Mouse (Mus musculus): ENCODE data around the gene Mrps26. TPM values are rescaled to one million over a fixed set of nuclear protein-coding genes. Genes with fewer than 3 reads are reported as not detected.

The Mrps26 gene
- polyA plus RNA-seq, 1 experiment from 2014 or later = 71.8 TPM

GRCm38 (mm10) chr2:130579791-130580190 lies 16.2 kb downstream of the Mrps26 start:
- Histone ChIP-seq H3K4me3 (ENCODE audit: low read length) (no peak overlapping the region), H3K27ac (ENCODE audit: low read length) (no peak overlapping the region), H3K9ac (ENCODE audit: low read length) (no peak overlapping the region), H3K36me3 (ENCODE audit: control insufficient read depth, insufficient read depth, low read length) (no peaks in the 10 kb centered on the region), H3K27me3 (ENCODE audit: control insufficient read depth, insufficient read depth, low read depth, low read length) (peaks cover 81% of the 10 kb centered on the region), H3K4me2 (ENCODE audit: low read depth, low read length) (no peak overlapping the region), H3K9me3 (ENCODE audit: control insufficient read depth, low read length) (no peaks in the 10 kb centered on the region), H3K4me1 (replicated peaks; ENCODE audit: control insufficient read depth, insufficient read depth, low read length) (peaks cover 15% of the 10 kb centered on the region)
- ATAC-seq (ENCODE audit: low read depth) = no peak
- WGBS = 8% methylated on average over 8 of the region's 8 CpGs

GRCm38 (mm10) chr2:130581201-130581600 lies 17.7 kb downstream of the Mrps26 start:
- no peak for ATAC-seq (ENCODE audit: low read depth)
- peaks cover 68% of the 10 kb centered on the region for H3K27me3 ChIP-seq (ENCODE audit: control insufficient read depth, insufficient read depth, low read depth, low read length)
- H3K9ac ChIP-seq (ENCODE audit: low read length) = no peak overlapping the region

GRCm38 (mm10) chr2:130582552-130582951 lies 19.0 kb downstream of the Mrps26 start, which contains the start of gene Avp:
Gene Avp, minus strand, starts transcription at chr2:130582554.
- H3K27me3 ChIP-seq (ENCODE audit: control insufficient read depth, insufficient read depth, low read depth, low read length) = peaks cover 54% of the 10 kb centered on the region
- H3K4me1 ChIP-seq (replicated peaks; ENCODE audit: control insufficient read depth, insufficient read depth, low read length) = peaks cover 6% of the 10 kb centered on the region
- no peak for ATAC-seq (ENCODE audit: low read depth)
- WGBS = 30% methylated on average over 10 of the region's 10 CpGs
- no peak within 1 kb of the TSS for H3K9ac ChIP-seq (ENCODE audit: low read length)
- no peak within 1 kb of the TSS for H3K4me2 ChIP-seq (ENCODE audit: low read depth, low read length)
- H3K9me3 ChIP-seq (ENCODE audit: control insufficient read depth, low read length) = no peaks in the 10 kb centered on the region
- no peak within 1 kb of the TSS for H3K4me3 ChIP-seq (ENCODE audit: low read length)
- no peak within 1 kb of the TSS for H3K27ac ChIP-seq (ENCODE audit: low read length)
- H3K36me3 ChIP-seq (ENCODE audit: control insufficient read depth, insufficient read depth, low read length) = no peaks in the 10 kb centered on the region

More at GRCm38 (mm10) chr2:130581201-130581600, 17.7 kb downstream of the Mrps26 start:
- Histone ChIP-seq H3K4me2 (ENCODE audit: low read depth, low read length) (peak overlapping the region; percentile 46), H3K9me3 (ENCODE audit: control insufficient read depth, low read length) (no peaks in the 10 kb centered on the region), H3K4me3 (ENCODE audit: low read length) (peak overlapping the region; percentile 38), H3K27ac (ENCODE audit: low read length) (no peak overlapping the region), H3K36me3 (ENCODE audit: control insufficient read depth, insufficient read depth, low read length) (no peaks in the 10 kb centered on the region), H3K4me1 (replicated peaks; ENCODE audit: control insufficient read depth, insufficient read depth, low read length) (peaks cover 14% of the 10 kb centered on the region)
- 3% methylated on average over 16 of the region's 16 CpGs for WGBS

GRCm38 (mm10) chr2:130583902-130584560 lies 20.5 kb downstream of the Mrps26 start:
- peak; percentile 56 for ATAC-seq (ENCODE audit: low read depth)
- Histone ChIP-seq H3K4me3 (ENCODE audit: low read length) (no peak overlapping the region), H3K9me3 (ENCODE audit: control insufficient read depth, low read length) (no peaks in the 10 kb centered on the region), H3K9ac (ENCODE audit: low read length) (no peak overlapping the region), H3K4me1 (replicated peaks; ENCODE audit: control insufficient read depth, insufficient read depth, low read length) (peaks cover 6% of the 10 kb centered on the region), H3K4me2 (ENCODE audit: low read depth, low read length) (no peak overlapping the region), H3K27ac (ENCODE audit: low read length) (no peak overlapping the region), H3K36me3 (ENCODE audit: control insufficient read depth, insufficient read depth, low read length) (no peaks in the 10 kb centered on the region), H3K27me3 (ENCODE audit: control insufficient read depth, insufficient read depth, low read depth, low read length) (peaks cover 39% of the 10 kb centered on the region)
- WGBS = 47% methylated on average over 10 of the region's 10 CpGs

GRCm38 (mm10) chr2:130586016-130586415 lies 22.5 kb downstream of the Mrps26 start:
- Histone ChIP-seq H3K27ac (ENCODE audit: low read length) (no peak overlapping the region), H3K4me3 (ENCODE audit: low read length) (no peak overlapping the region), H3K27me3 (ENCODE audit: control insufficient read depth, insufficient read depth, low read depth, low read length) (peaks cover 20% of the 10 kb centered on the region), H3K36me3 (ENCODE audit: control insufficient read depth, insufficient read depth, low read length) (no peaks in the 10 kb centered on the region; the same call in 1 of the 2 replicates), H3K9ac (ENCODE audit: low read length) (no peak overlapping the region), H3K4me1 (replicated peaks; ENCODE audit: control insufficient read depth, insufficient read depth, low read length) (no peaks in the 10 kb centered on the region), H3K4me2 (ENCODE audit: low read depth, low read length) (no peak overlapping the region), H3K9me3 (ENCODE audit: control insufficient read depth, low read length) (no peaks in the 10 kb centered on the region)
- WGBS = 84% methylated on average over 6 of the region's 6 CpGs
- ATAC-seq (ENCODE audit: low read depth) = no peak

GRCm38 (mm10) chr2:130588373-130588772 lies 24.8 kb downstream of the Mrps26 start:
- H3K4me2 ChIP-seq (ENCODE audit: low read depth, low read length) = no peak overlapping the region
- H3K4me1 ChIP-seq (replicated peaks; ENCODE audit: control insufficient read depth, insufficient read depth, low read length) = no peaks in the 10 kb centered on the region
- no peaks in the 10 kb centered on the region; the same call in none of the 2 replicates for H3K36me3 ChIP-seq (ENCODE audit: control insufficient read depth, insufficient read depth, low read length)
- ATAC-seq (ENCODE audit: low read depth) = no peak
- no peak overlapping the region for H3K27ac ChIP-seq (ENCODE audit: low read length)
- no peak overlapping the region for H3K9ac ChIP-seq (ENCODE audit: low read length)
- peaks cover under 1% of the 10 kb centered on the region; the same call in 1 of the 2 replicates for H3K27me3 ChIP-seq (ENCODE audit: control insufficient read depth, insufficient read depth, low read depth, low read length)
- 66% methylated on average over 2 of the region's 2 CpGs for WGBS
- H3K4me3 ChIP-seq (ENCODE audit: low read length) = no peak overlapping the region
- no peaks in the 10 kb centered on the region for H3K9me3 ChIP-seq (ENCODE audit: control insufficient read depth, low read length)

GRCm38 (mm10) chr2:130589157-130589556 lies 25.6 kb downstream of the Mrps26 start:
- no peak overlapping the region for H3K4me2 ChIP-seq (ENCODE audit: low read depth, low read length)
- no peak overlapping the region for H3K27ac ChIP-seq (ENCODE audit: low read length)
- H3K27me3 ChIP-seq (ENCODE audit: control insufficient read depth, insufficient read depth, low read depth, low read length) = no peaks in the 10 kb centered on the region
- H3K4me1 ChIP-seq (replicated peaks; ENCODE audit: control insufficient read depth, insufficient read depth, low read length) = no peaks in the 10 kb centered on the region
- H3K36me3 ChIP-seq (ENCODE audit: control insufficient read depth, insufficient read depth, low read length) = no peaks in the 10 kb centered on the region; the same call in none of the 2 replicates
- ATAC-seq (ENCODE audit: low read depth) = no peak
- H3K9me3 ChIP-seq (ENCODE audit: control insufficient read depth, low read length) = no peaks in the 10 kb centered on the region
- no peak overlapping the region for H3K4me3 ChIP-seq (ENCODE audit: low read length)
- H3K9ac ChIP-seq (ENCODE audit: low read length) = no peak overlapping the region
- WGBS = 60% methylated on average over 4 of the region's 4 CpGs

GRCm38 (mm10) chr2:130589761-130590160 lies 26.2 kb downstream of the Mrps26 start:
- 0 out of 2 replicates have a peak, but pooled peaks have one; percentile 10 for ATAC-seq (ENCODE audit: low read depth)
- H3K9me3 ChIP-seq (ENCODE audit: control insufficient read depth, low read length) = no peaks in the 10 kb centered on the region
- no peaks in the 10 kb centered on the region for H3K27me3 ChIP-seq (ENCODE audit: control insufficient read depth, insufficient read depth, low read depth, low read length)
- H3K9ac ChIP-seq (ENCODE audit: low read length) = no peak overlapping the region
- no peak overlapping the region for H3K4me2 ChIP-seq (ENCODE audit: low read depth, low read length)
- H3K27ac ChIP-seq (ENCODE audit: low read length) = no peak overlapping the region
- H3K4me3 ChIP-seq (ENCODE audit: low read length) = no peak overlapping the region
- WGBS = 85% methylated on average over 2 of the region's 2 CpGs
- H3K36me3 ChIP-seq (ENCODE audit: control insufficient read depth, insufficient read depth, low read length) = peaks cover 2% of the 10 kb centered on the region
- no peaks in the 10 kb centered on the region for H3K4me1 ChIP-seq (replicated peaks; ENCODE audit: control insufficient read depth, insufficient read depth, low read length)

- H3K27me3 ChIP-seq (ENCODE audit: control insufficient read depth, insufficient read depth, low read depth, low read length) = no peaks in the 10 kb centered on the region
- H3K9me3 ChIP-seq (ENCODE audit: control insufficient read depth, low read length) = no peaks in the 10 kb centered on the region
- H3K4me3 ChIP-seq (ENCODE audit: low read length) = no peak overlapping the region
- H3K4me2 ChIP-seq (ENCODE audit: low read depth, low read length) = no peak overlapping the region
- H3K9ac ChIP-seq (ENCODE audit: low read length) = no peak overlapping the region
- no peak overlapping the region for H3K27ac ChIP-seq (ENCODE audit: low read length)
- peaks cover 4% of the 10 kb centered on the region for H3K36me3 ChIP-seq (ENCODE audit: control insufficient read depth, insufficient read depth, low read length)
- ATAC-seq (ENCODE audit: low read depth) = no peak
- no peaks in the 10 kb centered on the region for H3K4me1 ChIP-seq (replicated peaks; ENCODE audit: control insufficient read depth, insufficient read depth, low read length)
- 87% methylated on average over 2 of the region's 2 CpGs for WGBS
Observed at GRCm38 (mm10) chr2:130591016-130591415, 27.5 kb downstream of the Mrps26 start.

Measured in lung, embryonic 16.5 days (tissue).